Mouse (Mus musculus) liver, postnatal 0 days (tissue): Measurements from ENCODE around the gene Tmem104. TPM values are rescaled to one million over a fixed set of nuclear protein-coding genes. Genes with fewer than 3 reads are reported as not detected.

Source experiments
- ATAC-seq: fragments of 200-750 bp; cut with Nextera tagmentation; 2 replicates; pipeline ENCODE4 v1.8.0; 2017; ENCODE audit warnings: mild to moderate bottlenecking, moderate library complexity
- DNase-seq: peaks from one replicate; pipeline ENCODE4 v3.0.0-alpha.2; 2016
- H3K27ac ChIP-seq: fragments of 300-500 bp; sonication (generic); 2 replicates; pipeline ENCODE4 v1.5.1; 2014; ENCODE audit warnings: antibody characterized with exemption, moderate library complexity, mild to moderate bottlenecking, low read depth
- H3K27me3 ChIP-seq: fragments of 300-500 bp; sonication (generic); 2 replicates; pipeline ENCODE4 v1.6.1; 2014; ENCODE audit warnings: low read length, control low read depth, mixed read lengths; ENCODE audit not compliant: insufficient read depth
- H3K36me3 ChIP-seq: fragments of 300-500 bp; sonication (generic); replicated peaks from 2 replicates; pipeline ENCODE4 v1.6.1; 2014; ENCODE audit warnings: mild to moderate bottlenecking, control low read depth, low read length, moderate library complexity, mixed read lengths; ENCODE audit not compliant: insufficient read depth
- H3K4me1 ChIP-seq: fragments of 300-500 bp; sonication (generic); 2 replicates; pipeline ENCODE4 v1.6.1; 2014; ENCODE audit warnings: antibody characterized with exemption, mild to moderate bottlenecking, control low read depth; ENCODE audit not compliant: insufficient read depth
- H3K4me2 ChIP-seq: fragments of 300-500 bp; sonication (generic); 2 replicates; pipeline ENCODE4 v1.6.1; 2014; ENCODE audit warnings: low read depth, mild to moderate bottlenecking, low read length, moderate library complexity, mixed read lengths
- H3K4me3 ChIP-seq: fragments of 300-500 bp; sonication (generic); 2 replicates; pipeline ENCODE4 v1.5.1; 2014; ENCODE audit warnings: low read depth, low read length
- H3K9ac ChIP-seq: fragments of 300-500 bp; sonication (generic); replicated peaks from 2 replicates; pipeline ENCODE4 v1.6.1; 2014; ENCODE audit warnings: mild to moderate bottlenecking, moderate library complexity
- H3K9me3 ChIP-seq: fragments of 300-500 bp; sonication (generic); 2 replicates; pipeline ENCODE4 v1.6.1; 2016; ENCODE audit warnings: mild to moderate bottlenecking, control low read depth, low read length, mixed read lengths
- CTCF ChIP-seq: sonication (generic); IDR thresholded peaks from 2 replicates; pipeline ENCODE4 v1.5.1; 2016; ENCODE audit warnings: antibody characterized with exemption, low read depth
- EP300 ChIP-seq: IDR thresholded peaks from 2 replicates; pipeline ENCODE4 v1.6.1; 2016; ENCODE audit warnings: antibody characterized with exemption, low read depth, mild to moderate bottlenecking
- WGBS: fragments of 180-500 bp; shearing (Covaris S2); extraction: QIAGEN DNeasy Blood & Tissue Kit; methylation state at CpG from one replicate; pipeline ENCODE4 v1.1.7; 2014; ENCODE audit not compliant: insufficient replicate concordance; 5-methylcytosine and 5-hydroxymethylcytosine counted together
- polyA plus RNA-seq: library from polyadenylated mRNA; unstranded; fragments of >200 nt; fragmentation: Nextera tagmentation; extraction: Ambion mirVana; gene quantifications from 2 replicates; pipeline ENCODE4 v1.2.1, GENCODE M21; 2015

Tmem104 gene
- polyA plus RNA-seq, 1 experiment from 2014 or later: 7.1 TPM

DNA sequence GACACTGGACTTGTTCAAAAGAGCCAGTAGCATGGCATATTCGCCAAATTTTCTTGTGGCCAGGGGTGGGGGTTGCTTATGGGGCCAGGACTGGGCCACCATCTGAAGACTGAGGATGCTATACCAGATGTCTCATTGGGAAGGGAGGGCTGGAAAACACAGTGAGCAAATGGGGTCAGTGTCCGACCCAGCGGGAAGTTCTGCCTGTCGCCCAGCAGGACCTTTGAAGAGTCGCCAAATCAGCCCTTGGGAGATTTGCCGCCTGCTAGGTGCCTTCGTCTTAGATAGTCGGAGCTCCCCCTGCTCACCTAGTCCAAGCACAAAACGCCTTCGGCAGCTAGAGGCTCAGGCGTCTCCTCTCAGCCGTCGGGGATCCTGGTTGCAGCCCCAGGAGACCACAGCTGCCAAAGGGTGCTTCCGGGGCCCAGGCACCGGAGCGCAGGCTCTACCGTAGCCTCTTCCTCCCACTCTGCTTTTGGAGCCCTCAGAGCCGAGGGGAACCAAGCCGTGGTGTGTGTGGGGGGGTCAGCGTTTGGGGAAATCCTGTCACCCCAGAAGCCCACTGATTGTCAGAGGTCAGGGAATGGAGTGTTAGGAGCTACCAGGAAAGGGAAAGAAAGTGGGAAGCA is 78.6 kb downstream of the Tmem104 start:
- H3K27ac ChIP-seq: no peak overlapping the region
- ATAC-seq: no peak
- H3K9me3 ChIP-seq: no peaks in the 10 kb centered on the region
- 6% methylated on average over 20 of the region's 20 CpGs for WGBS
- no peak for DNase-seq
- H3K4me2 ChIP-seq: no peak overlapping the region
- H3K4me3 ChIP-seq: peak overlapping the region; percentile 9; the same call in 1 of the 2 replicates
- no peak overlapping the region for H3K9ac ChIP-seq
- H3K27me3 ChIP-seq: peaks cover 68% of the 10 kb centered on the region
- no peak for TF ChIP-seq CTCF
- no peak for TF ChIP-seq EP300
- peaks cover 7% of the 10 kb centered on the region for H3K4me1 ChIP-seq
- peaks cover 13% of the 10 kb centered on the region for H3K36me3 ChIP-seq

DNA sequence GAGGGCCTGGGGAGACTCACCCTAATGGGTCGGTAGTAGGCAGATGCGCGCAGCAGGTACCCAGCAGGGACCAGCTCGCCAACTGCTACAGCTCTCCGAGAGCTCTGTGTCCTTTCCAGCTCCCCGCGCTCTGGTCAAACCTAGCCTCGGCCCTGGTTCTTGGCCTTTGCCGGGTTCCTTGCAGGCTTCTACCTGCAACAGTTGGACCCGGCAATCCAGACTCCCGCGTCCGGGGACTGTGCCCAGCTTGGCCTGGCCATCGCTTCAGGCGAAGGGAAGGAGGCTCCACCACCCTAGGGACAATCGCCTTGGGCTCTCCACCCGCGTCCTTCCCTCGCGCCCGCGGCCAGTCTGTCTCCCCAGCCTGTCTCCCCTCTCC is 79.1 kb downstream of the Tmem104 start:
- no peak for DNase-seq
- H3K4me2 ChIP-seq: peak overlapping the region; percentile 49; the same call in 1 of the 2 replicates

DNA sequence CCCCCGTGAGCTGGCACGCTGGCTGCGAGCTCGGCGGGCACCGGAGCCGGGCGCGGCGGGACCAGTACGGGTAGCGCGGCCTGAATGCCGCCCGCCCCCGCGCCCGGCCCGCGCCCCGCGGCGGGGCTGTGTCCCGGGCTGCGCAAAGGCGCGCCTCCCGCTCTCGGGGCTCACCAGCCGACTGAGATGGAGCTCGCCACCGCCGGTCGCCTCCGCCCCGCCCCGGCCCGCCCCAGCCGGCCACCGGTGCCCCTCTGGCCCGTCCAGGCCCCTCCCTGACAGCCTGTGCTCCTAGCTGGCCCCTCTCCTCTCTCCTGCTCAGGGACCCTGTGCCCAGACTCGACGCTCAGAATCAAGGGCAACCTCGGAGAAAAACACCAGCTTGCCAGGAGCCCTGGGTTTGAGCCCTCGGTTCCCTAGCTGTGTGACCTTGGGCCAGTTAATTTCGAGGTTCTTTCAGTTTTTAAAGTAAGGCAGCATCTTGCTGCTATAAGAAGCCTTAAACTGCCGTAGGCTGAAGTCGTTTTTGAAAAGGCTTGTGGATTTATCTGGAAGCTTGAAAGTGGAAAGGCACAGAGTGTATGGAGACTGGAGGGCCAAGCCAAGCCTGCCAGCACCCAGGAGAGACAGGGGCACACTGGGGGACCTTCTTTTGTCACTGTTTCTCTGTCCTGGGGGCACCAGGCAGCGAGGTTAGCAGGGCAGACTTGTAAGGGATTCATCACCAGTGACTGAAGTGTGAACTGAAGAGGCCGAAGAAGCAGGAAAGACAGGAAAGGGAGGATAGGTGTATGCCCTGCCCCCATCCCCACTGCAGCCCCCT is 80.0 kb downstream of the Tmem104 start, which contains the start of gene Grin2c:
Grin2c (minus strand) TSS at position 183 of the 823 bp plus-strand sequence.
- H3K27ac ChIP-seq: no peak within 1 kb of the TSS
- 9% methylated on average over 29 of the region's 50 CpGs for WGBS
- TF ChIP-seq EP300 (no peak), CTCF (no peak)
- peak; percentile 18; the same call in 1 of the 2 replicates for ATAC-seq
- peak within 1 kb of the TSS; percentile 26 for H3K4me3 ChIP-seq
- DNase-seq: no peak
- no peak within 1 kb of the TSS for H3K9ac ChIP-seq
- peak within 1 kb of the TSS; percentile 49; the same call in 1 of the 2 replicates for H3K4me2 ChIP-seq
- H3K4me1 ChIP-seq: peaks cover 7% of the 10 kb centered on the region
- H3K27me3 ChIP-seq: peaks cover 55% of the 10 kb centered on the region
- H3K9me3 ChIP-seq: no peaks in the 10 kb centered on the region
- H3K36me3 ChIP-seq: peaks cover 16% of the 10 kb centered on the region

More for the DNA sequence above, 79.1 kb downstream of the Tmem104 start:
- H3K27me3 ChIP-seq: peaks cover 63% of the 10 kb centered on the region
- peak overlapping the region; percentile 26; the same call in 1 of the 2 replicates for H3K4me3 ChIP-seq
- 0 out of 2 replicates have a peak, but pooled peaks have one; percentile 4 for ATAC-seq
- no peak overlapping the region for H3K27ac ChIP-seq
- WGBS: 3% methylated on average over 22 of the region's 22 CpGs
- H3K4me1 ChIP-seq: peaks cover 7% of the 10 kb centered on the region
- no peak overlapping the region for H3K9ac ChIP-seq
- no peaks in the 10 kb centered on the region for H3K9me3 ChIP-seq
- H3K36me3 ChIP-seq: peaks cover 13% of the 10 kb centered on the region
- TF ChIP-seq CTCF: no peak
- TF ChIP-seq EP300: no peak

DNA sequence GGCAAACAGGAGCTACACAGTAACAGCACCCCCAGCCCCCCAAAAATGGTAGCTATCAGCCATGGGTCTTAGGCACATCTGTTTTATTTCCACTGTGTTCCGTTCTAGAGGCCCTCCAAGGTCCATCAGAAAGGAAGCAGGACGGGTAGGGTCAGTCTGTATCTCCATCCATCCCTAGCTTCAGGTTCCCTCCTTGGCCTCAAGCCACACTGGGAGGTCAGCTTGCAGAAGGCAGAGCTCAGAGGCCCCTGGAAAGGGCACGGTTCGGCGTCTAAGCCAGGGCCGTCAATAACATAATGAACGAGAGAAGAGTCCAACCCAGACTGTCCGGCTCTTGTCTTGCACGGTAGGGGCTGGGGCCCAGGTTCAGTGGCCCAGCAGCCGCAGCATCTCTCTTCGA is 80.7 kb downstream of the Tmem104 start:
- no peak for DNase-seq
- no peaks in the 10 kb centered on the region for H3K9me3 ChIP-seq
- peaks cover 16% of the 10 kb centered on the region for H3K36me3 ChIP-seq
- H3K4me3 ChIP-seq: no peak overlapping the region
- H3K4me1 ChIP-seq: peaks cover 7% of the 10 kb centered on the region
- no peak overlapping the region for H3K27ac ChIP-seq
- no peak for TF ChIP-seq EP300
- TF ChIP-seq CTCF: no peak
- WGBS: 79% methylated on average over 11 of the region's 11 CpGs
- no peak overlapping the region for H3K9ac ChIP-seq
- H3K27me3 ChIP-seq: peaks cover 48% of the 10 kb centered on the region
- ATAC-seq: no peak
- H3K4me2 ChIP-seq: no peak overlapping the region

DNA sequence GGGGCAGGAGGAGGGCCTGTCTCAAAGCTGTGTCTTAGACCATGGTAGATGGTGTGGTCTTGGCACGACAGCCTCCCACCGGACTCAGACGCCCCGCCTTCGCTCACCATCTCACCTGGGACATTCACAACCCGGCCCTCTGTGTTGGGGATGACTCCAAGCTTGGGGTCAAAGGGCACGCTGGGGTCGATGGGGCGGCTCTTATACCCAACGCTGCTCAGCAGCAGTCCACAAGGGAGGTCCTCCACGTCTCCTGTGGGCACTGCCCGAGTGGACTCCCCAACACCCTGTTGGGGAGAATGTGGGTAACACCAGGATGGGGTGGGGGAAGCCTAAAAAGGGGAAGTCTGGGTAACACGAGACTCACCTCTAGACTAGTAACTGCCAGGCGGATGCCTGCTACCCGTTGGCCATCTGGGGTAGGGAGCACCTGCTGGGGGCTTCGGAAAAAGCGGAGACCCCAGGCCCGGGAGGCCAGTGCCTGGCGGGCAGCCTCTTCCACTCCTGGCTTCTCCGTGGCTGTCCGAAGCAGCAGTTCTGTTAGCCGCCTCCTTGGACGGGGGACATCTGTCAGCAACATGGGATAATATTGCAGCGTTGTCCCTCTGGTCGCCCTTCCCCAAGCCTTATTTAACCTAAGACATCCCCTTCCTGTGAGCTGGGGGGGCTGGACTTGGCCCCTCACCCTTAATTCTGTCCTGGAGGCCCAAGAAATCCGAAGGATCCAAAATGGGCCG is 82.2 kb downstream of the Tmem104 start:
- Histone ChIP-seq H3K36me3 (peaks cover 16% of the 10 kb centered on the region), H3K4me1 (peaks cover 11% of the 10 kb centered on the region), H3K27ac (no peak overlapping the region), H3K4me3 (no peak overlapping the region), H3K4me2 (no peak overlapping the region), H3K9me3 (no peaks in the 10 kb centered on the region), H3K27me3 (peaks cover 38% of the 10 kb centered on the region), H3K9ac (no peak overlapping the region)
- 77% methylated on average over 26 of the region's 27 CpGs for WGBS
- DNase-seq (no peak), ATAC-seq (no peak)
- no peak for TF ChIP-seq EP300
- TF ChIP-seq CTCF: no peak
